Mouse (Mus musculus): ENCODE measurements around the gene Kdm8.

GRCm38 (mm10) chr7:125434666-125435290 is 9.7 kb upstream of the Kdm8 start:
- TF ChIP-seq NELFE (IDR thresholded peaks at IDR 0.05; ENCODE audit: low read depth, low read length) (no peak), USF1 (IDR thresholded peaks at IDR 0.05; ENCODE audit: low read depth, low read length) (no peak), CTCF (IDR thresholded peaks at IDR 0.05 in 2 of 3, conservative IDR thresholded peaks at IDR 0.05 in 1 of 3; ENCODE audit: control insufficient read depth in 1 of 3, insufficient read depth in 1 of 3, low read depth in 2 of 3, low read length in 3 of 3, poor library complexity in 1 of 3, severe bottlenecking in 1 of 3) (no peak), GATA1 (IDR thresholded peaks at IDR 0.05; ENCODE audit: low read depth, low read length) (no peak), POLR2A (IDR thresholded peaks at IDR 0.05; ENCODE audit: control insufficient read depth in 1 of 2, insufficient read depth in 1 of 2, low read depth in 1 of 2, low read length in 2 of 2, poor library complexity in 1 of 2) (no peak), MEF2A (IDR thresholded peaks at IDR 0.05; ENCODE audit: extremely low read depth, insufficient replicate concordance, low read depth, low read length, poor library complexity, severe bottlenecking) (no peak), POLR2AphosphoS2 (IDR thresholded peaks at IDR 0.05; ENCODE audit: low read length) (no peak), BHLHE40 (IDR thresholded peaks at IDR 0.05; ENCODE audit: borderline replicate concordance, low read depth, low read length) (no peak), NRF1 (IDR thresholded peaks at IDR 0.05; ENCODE audit: insufficient read depth, low read depth, low read length, poor library complexity, severe bottlenecking) (no peak), EP300 (IDR thresholded peaks at IDR 0.05; ENCODE audit: low read depth in 1 of 2, low read length in 2 of 2) (no peak)

Data from MEL (cell line).